Mouse (Mus musculus) liver, embryonic 14.5 days (tissue): Measurements from ENCODE around the gene B3galt1. TPM values are rescaled to one million over a fixed set of nuclear protein-coding genes. Genes with fewer than 3 reads are reported as not detected.

ENCODE experiments used
- ATAC-seq: fragments of 200-750 bp; cut with Nextera tagmentation; 2 replicates; pipeline ENCODE4 v1.8.0; 2017; ENCODE audit warnings: moderate number of reproducible peaks, mild to moderate bottlenecking, moderate library complexity; ENCODE audit not compliant: insufficient read depth
- DNase-seq, 3 experiments: peaks; one replicate each; pipeline ENCODE4 v3.0.0-alpha.2; 2012 to 2013; ENCODE audit warnings: low read depth in 3 of 3, low spot score in 3 of 3
- H3K27ac ChIP-seq: fragments of 300-500 bp; sonication (generic); 2 replicates; pipeline ENCODE4 v1.5.1; 2014; ENCODE audit warnings: moderate library complexity, mild to moderate bottlenecking, control low read depth, inconsistent platforms
- H3K27me3 ChIP-seq: fragments of 300-500 bp; sonication (generic); 2 replicates; pipeline ENCODE4 v1.6.1; 2014; ENCODE audit warnings: mild to moderate bottlenecking, low read length, moderate library complexity; ENCODE audit not compliant: control insufficient read depth, insufficient read depth
- H3K36me3 ChIP-seq: fragments of 300-500 bp; sonication (generic); replicated peaks from 2 replicates; pipeline ENCODE4 v1.6.1; 2014; ENCODE audit warnings: low read depth; ENCODE audit not compliant: control insufficient read depth, insufficient read depth
- H3K4me1 ChIP-seq, 2 experiments: fragments of 200-500 bp in 1 of 2; fragments of 300-500 bp in 1 of 2; sonication (generic) in 1 of 2; replicated peaks; 2 replicates each; pipeline ENCODE4 v1.6.1; 2012 to 2014; ENCODE audit warnings: antibody characterized with exemption in 1 of 2, inconsistent platforms in 1 of 2, low read length in 1 of 2; ENCODE audit not compliant: control insufficient read depth in 2 of 2, insufficient read depth in 2 of 2
- H3K4me2 ChIP-seq: fragments of 300-500 bp; sonication (generic); 2 replicates; pipeline ENCODE4 v1.6.1; 2014; ENCODE audit warnings: low read depth, mild to moderate bottlenecking, control low read depth, moderate library complexity
- H3K4me3 ChIP-seq, 2 experiments: fragments of 200-500 bp in 1 of 2; fragments of 300-500 bp in 1 of 2; sonication (generic) in 1 of 2; 2 replicates each; pipeline ENCODE4 v1.5.1; 2012 to 2014; ENCODE audit warnings: low read depth in 2 of 2, low read length in 2 of 2, mild to moderate bottlenecking in 2 of 2, control low read depth in 1 of 2, inconsistent platforms in 1 of 2, moderate library complexity in 1 of 2; ENCODE audit not compliant: insufficient read depth in 1 of 2
- H3K9ac ChIP-seq: fragments of 300-500 bp; sonication (generic); replicated peaks from 2 replicates; pipeline ENCODE4 v1.6.1; 2014; ENCODE audit warnings: mild to moderate bottlenecking, control low read depth, moderate library complexity
- H3K9me3 ChIP-seq: fragments of 300-500 bp; sonication (generic); 2 replicates; pipeline ENCODE4 v1.6.1; 2016; ENCODE audit warnings: low read length, mixed read lengths; ENCODE audit not compliant: control insufficient read depth
- CTCF ChIP-seq: IDR thresholded peaks from 2 replicates; pipeline ENCODE4 v1.5.1; 2016; ENCODE audit warnings: antibody characterized with exemption, low read depth, control low read depth
- EP300 ChIP-seq: IDR thresholded peaks from 2 replicates; pipeline ENCODE4 v1.6.1; 2016; ENCODE audit warnings: antibody characterized with exemption, low read depth
- WGBS: fragments of 180-500 bp; shearing (Covaris S2); extraction: QIAGEN DNeasy Blood & Tissue Kit; methylation state at CpG from one replicate; pipeline ENCODE4 v1.1.7; 2014; ENCODE audit not compliant: insufficient replicate concordance; 5-methylcytosine and 5-hydroxymethylcytosine counted together
- polyA plus RNA-seq, 2 experiments: library from polyadenylated mRNA; depleted of rRNA in 1 of 2; stranded (reverse) in 1 of 2; unstranded in 1 of 2; fragments of >200 nt; fragmentation: Nextera tagmentation in 1 of 2; extraction: Ambion mirVana in 1 of 2; gene quantifications; 2 replicates each; pipeline versions ENCODE4 v1.2.1 to v1.2.3; 2012 to 2014

B3galt1 gene
- polyA plus RNA-seq, 2 experiments, result 0.03 to 0.23 TPM

DNA sequence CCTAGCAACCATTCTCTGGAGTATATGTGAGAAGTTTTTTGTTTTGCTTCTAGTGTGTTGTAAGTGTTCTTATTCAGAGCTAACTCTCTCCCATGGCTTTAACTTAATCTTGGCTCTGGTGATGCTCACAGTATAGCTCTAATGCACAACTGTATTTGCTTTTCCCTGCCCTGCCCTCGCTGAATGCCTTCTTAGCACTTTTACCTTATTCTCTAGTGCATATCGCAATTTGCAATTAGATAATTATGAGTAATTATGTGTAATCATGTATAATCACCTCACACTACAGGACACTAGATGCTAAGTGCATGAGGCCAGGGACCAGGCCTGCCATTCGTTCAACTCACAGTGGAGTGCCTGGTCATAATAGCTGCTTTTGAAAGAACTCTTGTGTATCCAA, 307.7 kb downstream of the B3galt1 start:
- ATAC-seq (no peak), DNase-seq (no peak)
- 52% methylated on average over 3 of the region's 3 CpGs for WGBS
- Histone ChIP-seq H3K4me1 (no peaks in the 10 kb centered on the region), H3K27me3 (no peaks in the 10 kb centered on the region), H3K4me3 (no peak overlapping the region), H3K9me3 (no peaks in the 10 kb centered on the region), H3K27ac (no peak overlapping the region), H3K4me2 (no peak overlapping the region), H3K36me3 (no peaks in the 10 kb centered on the region), H3K9ac (no peak overlapping the region)
- no peak for TF ChIP-seq CTCF
- no peak for TF ChIP-seq EP300

DNA sequence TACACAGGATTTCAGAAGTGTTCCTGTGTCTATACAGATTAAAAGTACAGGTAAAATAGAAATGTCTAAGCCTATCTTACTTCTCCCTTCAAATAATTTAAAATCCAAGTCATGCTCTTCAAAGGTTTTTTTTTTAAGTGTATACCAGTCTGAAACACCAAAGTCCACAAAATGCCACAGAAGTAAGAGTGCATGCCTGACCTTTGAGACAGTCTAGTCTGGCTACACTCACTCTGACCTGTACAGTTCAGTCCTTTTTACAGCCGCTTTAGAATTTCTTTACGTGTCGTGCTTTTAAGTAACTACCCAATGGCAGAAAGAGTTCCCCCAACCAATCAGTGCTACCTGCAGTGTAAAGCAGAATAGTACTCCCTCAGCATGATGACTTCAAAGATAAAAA, 314.2 kb downstream of the B3galt1 start:
- no peak overlapping the region for H3K9ac ChIP-seq
- DNase-seq (no peak), ATAC-seq (no peak)
- no peaks in the 10 kb centered on the region for H3K36me3 ChIP-seq
- no peak overlapping the region for H3K27ac ChIP-seq
- H3K4me2 ChIP-seq, result no peak overlapping the region
- WGBS, result 65% methylated on average over 3 of the region's 3 CpGs
- TF ChIP-seq CTCF (no peak), EP300 (no peak)
- no peak overlapping the region for H3K4me3 ChIP-seq
- no peaks in the 10 kb centered on the region for H3K9me3 ChIP-seq
- H3K4me1 ChIP-seq, result 0 out of 4 replicates have a peak, but pooled peaks cover 0 to 2% of the 10 kb centered on the region in 2 experiments
- H3K27me3 ChIP-seq, result no peaks in the 10 kb centered on the region

- peak in 1 of 3 experiments; percentile 2 for DNase-seq
- ATAC-seq, result no peak
Observed at GRCm38 (mm10) chr2:67881713-67882281, 316.1 kb downstream of the B3galt1 start.

DNA sequence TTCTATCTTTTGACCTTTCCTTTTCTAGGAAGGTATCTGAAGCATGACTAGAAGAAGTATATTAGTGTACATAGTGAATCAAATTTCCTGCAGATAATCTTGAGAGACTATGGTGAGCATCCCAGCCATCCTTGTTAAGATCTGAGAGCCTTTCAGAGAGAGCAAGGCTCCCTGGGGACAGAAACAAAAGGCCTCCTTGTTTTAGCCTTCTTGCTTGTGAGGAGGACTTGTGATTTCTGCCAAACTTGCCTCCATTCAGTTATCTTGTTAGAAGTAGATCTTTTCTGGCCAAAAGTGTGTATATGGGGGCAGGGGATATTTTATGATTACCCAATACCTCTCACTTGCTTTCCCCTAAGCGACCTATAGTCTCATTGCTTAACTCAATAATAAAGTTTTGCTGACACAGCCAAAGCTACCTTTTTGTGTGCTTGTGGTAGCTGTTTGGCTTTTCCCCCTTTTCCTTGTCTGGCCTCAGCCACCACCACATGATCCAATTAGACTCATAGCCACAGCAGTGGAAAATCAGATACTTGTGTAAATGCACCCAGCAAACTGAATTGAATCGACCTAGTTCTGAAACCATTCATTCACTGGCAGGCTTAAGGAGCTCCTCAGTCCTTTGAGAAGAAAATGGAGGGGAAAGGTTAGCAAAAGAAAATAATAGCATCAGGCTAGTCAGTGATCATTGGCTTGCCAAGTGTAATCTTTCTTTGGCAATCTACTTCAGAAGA, 332.5 kb downstream of the B3galt1 start:
- H3K9ac ChIP-seq, result no peak overlapping the region
- TF ChIP-seq CTCF, result no peak
- TF ChIP-seq EP300, result no peak
- DNase-seq, result no peak
- no peak for ATAC-seq
- H3K4me2 ChIP-seq, result no peak overlapping the region
- 36% methylated on average over 2 of the region's 2 CpGs for WGBS
- H3K27me3 ChIP-seq, result no peaks in the 10 kb centered on the region
- H3K4me1 ChIP-seq, result no peaks in the 10 kb centered on the region
- H3K9me3 ChIP-seq, result no peaks in the 10 kb centered on the region
- H3K4me3 ChIP-seq, result no peak overlapping the region
- H3K36me3 ChIP-seq, result no peaks in the 10 kb centered on the region
- H3K27ac ChIP-seq, result no peak overlapping the region

More at GRCm38 (mm10) chr2:67881713-67882281, 316.1 kb downstream of the B3galt1 start:
- 0 out of 4 replicates have a peak, but pooled peaks cover 0 to 2% of the 10 kb centered on the region in 2 experiments for H3K4me1 ChIP-seq
- H3K27ac ChIP-seq, result no peak overlapping the region
- no peaks in the 10 kb centered on the region for H3K27me3 ChIP-seq
- WGBS, result 31% methylated on average over 1 of the region's 1 CpGs
- no peak overlapping the region for H3K4me2 ChIP-seq
- no peak overlapping the region for H3K9ac ChIP-seq
- no peaks in the 10 kb centered on the region for H3K9me3 ChIP-seq
- TF ChIP-seq CTCF, result no peak
- no peak for TF ChIP-seq EP300
- no peaks in the 10 kb centered on the region for H3K36me3 ChIP-seq
- H3K4me3 ChIP-seq, result no peak overlapping the region

DNA sequence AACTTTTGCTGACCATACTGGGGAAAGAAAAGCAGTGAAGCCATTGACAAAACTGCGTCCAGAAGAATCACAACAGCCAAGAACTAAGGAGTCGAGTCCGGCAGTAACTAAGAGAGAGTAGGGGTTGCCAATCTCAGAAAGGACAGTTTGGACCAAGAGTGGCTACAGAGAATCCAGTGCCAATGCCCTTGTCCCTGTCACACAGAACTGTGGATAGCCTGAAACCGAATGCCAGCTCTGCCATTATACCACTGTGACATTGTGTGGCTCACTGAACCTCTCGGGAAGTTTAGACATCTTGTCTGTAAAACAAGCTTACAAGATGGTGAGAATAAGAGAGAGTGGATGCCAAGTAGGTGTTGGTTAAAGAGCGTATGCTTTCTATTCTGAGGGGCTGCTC, 335.9 kb downstream of the B3galt1 start:
- ATAC-seq, result no peak
- WGBS, result 56% methylated on average over 6 of the region's 6 CpGs

More for the DNA sequence above, 335.9 kb downstream of the B3galt1 start:
- no peak for DNase-seq
- Histone ChIP-seq H3K4me2 (no peak overlapping the region), H3K27me3 (no peaks in the 10 kb centered on the region), H3K4me3 (no peak overlapping the region), H3K27ac (no peak overlapping the region), H3K9ac (no peak overlapping the region), H3K4me1 (no peaks in the 10 kb centered on the region), H3K36me3 (no peaks in the 10 kb centered on the region), H3K9me3 (no peaks in the 10 kb centered on the region)
- TF ChIP-seq CTCF (no peak), EP300 (no peak)
